Mouse (Mus musculus): ENCODE measurements around the gene Ubash3a.
"Not testable (repeated sequence)": the region's sequence is repeated elsewhere in the genome, so short reads cannot be mapped to it uniquely, and the experiment has no call there.

Ubash3a gene

DNA sequence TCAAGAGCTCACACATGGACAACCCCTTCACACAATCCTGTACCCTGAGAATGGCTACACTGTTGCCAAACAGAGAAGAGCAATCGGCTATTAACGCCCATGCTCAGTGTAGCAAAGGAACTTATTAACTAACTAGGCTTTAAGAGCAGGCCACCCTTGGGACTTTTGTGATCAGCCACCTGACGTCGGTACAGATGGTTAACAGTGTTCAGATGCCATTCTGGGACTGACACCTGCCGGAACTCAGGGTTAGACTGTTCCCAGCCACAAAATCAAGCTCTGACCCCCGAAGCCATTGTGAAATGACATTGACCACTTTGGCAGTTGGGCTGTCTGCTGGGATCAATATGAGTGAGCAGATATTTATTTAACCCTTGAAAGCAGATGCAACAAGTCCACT lies 53.7 kb downstream of the Ubash3a start:
- DNase-seq (ENCODE audit: low read depth, low spot score) = no peak

GRCm38 (mm10) chr17:31262715-31263114 lies 55.0 kb downstream of the Ubash3a start:
- no peak for DNase-seq (ENCODE audit: low read depth, low spot score)

DNA sequence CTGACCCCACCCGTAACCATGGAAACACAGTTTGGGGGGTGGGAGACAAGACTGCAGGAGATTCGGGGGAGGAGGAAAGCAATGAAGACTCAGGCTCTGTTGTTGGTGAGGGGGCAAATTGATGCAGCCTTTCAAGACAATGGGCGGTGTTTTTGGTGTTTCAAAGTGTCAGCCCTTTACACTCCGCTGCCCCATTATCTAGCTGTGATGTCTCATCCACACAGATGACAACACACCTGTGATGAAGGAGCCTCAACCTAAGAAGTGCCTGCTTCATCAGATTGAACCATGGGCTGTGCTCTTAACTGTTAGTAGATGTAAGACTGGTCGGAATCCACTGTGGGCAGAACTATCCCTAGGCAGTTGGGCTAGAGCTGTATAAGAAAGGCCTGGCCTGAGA lies 56.1 kb downstream of the Ubash3a start:
- no peak for DNase-seq (ENCODE audit: low read depth, low spot score)

DNA sequence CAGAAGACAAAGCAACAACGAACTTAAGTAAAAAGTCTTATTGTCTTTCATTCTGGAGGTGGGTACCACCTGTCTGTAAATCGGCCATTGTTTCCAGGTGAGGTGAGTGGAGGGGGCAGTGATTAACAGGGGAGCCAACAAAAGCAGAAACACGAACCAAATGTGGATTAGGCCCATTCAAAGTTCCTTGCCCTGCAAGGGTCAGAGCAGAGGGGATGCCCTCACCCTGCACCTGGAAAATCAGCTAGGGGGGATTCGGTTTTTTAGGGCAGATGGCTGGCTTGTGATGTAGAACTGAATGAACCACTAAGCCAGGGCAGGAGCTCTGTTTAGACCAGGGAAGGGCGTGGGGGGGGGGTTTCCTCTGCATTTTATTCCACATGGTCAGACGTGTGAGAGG lies 56.7 kb downstream of the Ubash3a start:
- DNase-seq (ENCODE audit: low read depth, low spot score) = no peak

DNA sequence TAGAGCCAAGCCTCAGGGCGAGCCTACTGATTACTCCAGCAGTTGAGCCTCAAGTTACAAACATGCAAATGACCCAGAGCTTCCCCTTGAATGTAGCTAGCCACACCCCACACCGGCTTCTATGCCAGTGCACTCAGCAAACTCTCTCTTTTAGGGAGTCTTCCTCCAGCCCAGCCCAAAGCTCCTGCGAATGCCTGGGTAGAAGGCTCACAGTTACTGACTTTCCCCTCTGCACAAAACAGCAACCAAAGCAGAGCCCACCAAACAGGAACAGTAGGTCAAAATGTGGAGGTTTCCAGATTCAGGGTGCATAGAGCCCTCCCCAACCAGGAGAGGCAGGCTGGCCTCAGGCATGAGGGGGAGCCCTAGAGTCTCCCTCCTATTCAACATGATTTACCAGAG lies 57.5 kb downstream of the Ubash3a start:
- DNase-seq (ENCODE audit: low read depth, low spot score) = no peak

GRCm38 (mm10) chr17:31265831-31266230 lies 58.2 kb downstream of the Ubash3a start:
- DNase-seq (ENCODE audit: low read depth, low spot score) = no peak

- DNase-seq (ENCODE audit: low read depth, low spot score) = no peak
Observed at GRCm38 (mm10) chr17:31266321-31266950, 58.8 kb downstream of the Ubash3a start.

DNA sequence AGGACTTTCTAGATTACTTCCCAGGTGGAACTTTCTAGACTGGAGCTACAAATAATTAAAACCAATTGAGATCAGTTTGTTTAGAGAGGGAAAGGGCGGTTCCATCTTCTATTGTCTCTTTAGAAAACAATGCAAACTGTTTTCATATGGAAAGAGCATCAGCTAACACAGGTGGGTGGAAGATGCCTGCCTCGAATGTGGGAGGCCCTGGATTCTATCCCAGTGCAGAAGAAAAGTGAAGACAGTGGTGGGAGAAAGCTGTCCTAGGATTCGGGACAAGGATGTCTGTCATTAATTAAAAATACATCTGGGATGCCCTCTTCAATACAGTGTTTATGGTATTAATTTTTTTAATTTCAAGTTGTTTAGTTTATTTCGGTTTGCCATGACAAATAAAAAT lies 59.5 kb downstream of the Ubash3a start:
- DNase-seq (ENCODE audit: low read depth, low spot score) = no peak

DNA sequence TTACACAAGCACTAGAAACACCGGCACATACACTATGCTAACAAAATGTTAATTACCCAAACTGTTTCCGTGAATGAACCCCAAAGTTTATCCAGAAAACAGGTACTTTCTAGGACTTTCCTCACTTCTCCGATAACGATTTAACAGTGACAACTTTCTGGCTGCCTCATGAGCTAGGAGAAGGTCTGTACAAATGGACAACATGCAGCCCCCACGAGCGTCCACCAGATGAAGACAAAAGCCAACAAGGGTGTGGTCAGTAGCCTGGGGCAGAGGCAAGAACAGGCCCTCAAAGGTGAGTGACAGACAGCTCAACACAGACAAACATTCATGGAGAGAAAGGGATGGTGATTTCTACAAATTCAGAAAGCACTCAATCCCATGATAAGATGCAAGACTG lies 59.9 kb downstream of the Ubash3a start:
- no peak for DNase-seq (ENCODE audit: low read depth, low spot score)

DNA sequence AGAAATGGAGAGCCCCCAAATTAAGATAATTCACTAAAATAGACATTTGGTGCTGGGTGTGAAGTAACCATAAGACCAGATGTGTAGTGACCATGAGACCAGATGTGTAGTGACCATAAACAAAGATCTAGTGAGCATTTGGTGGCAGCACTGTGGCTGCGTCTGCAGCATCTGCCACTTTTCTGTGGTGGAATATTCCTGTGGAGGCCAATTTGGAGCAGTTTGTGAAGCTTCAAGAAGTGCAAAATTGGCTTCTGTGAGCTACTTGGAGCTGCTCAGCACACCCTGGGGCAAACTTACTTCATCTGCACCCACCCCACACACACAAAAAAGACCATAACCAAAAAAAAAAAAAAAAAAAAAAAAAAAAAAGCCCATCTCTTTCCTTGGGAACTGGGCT lies 60.3 kb downstream of the Ubash3a start:
- DNase-seq (ENCODE audit: low read depth, low spot score) = no peak

DNA sequence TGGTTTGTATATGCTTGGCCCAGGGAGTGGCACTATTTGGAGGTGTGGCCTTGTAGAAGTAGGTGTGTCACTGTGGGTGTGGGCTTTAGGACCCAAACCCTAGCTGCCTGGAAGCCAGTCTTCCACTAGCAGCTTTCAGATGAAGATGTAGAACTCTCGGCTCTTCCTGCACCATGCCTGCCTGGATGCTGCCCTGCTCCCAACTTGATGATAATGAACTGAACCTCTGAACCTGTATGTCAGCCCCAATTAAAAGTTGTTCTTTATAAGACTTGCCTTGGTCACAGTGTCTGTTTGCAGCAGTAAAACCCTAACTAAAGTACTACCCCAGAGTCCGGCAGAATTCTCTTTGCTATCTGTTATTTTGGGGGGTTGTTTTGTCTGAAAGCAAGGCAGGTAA lies 62.1 kb downstream of the Ubash3a start:
- no peak for DNase-seq (ENCODE audit: low read depth, low spot score)

GRCm38 (mm10) chr17:31270246-31270645 lies 62.6 kb downstream of the Ubash3a start:
- no peak for DNase-seq (ENCODE audit: low read depth, low spot score)

DNA sequence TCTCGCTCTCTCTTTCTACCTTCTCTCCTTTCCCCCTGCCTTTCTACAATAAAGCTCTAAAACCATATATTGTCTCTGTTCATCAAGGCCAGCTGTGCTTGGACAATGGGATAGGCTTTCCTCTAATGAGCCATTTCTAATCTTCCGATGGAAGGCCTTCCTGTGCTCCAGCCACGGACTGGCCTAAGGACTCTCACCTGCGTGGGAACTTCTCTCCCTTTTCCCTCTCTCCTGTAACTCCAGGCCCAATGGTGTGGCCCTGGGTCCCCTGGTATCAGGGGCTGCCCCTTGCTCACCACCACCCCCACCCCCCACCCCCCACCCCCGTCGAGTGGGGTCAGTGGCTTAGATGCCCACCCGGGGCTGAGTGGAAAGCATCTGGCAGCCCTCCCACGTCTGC lies 63.1 kb downstream of the Ubash3a start:
- DNase-seq (ENCODE audit: low read depth, low spot score) = not testable (repeated sequence)

DNA sequence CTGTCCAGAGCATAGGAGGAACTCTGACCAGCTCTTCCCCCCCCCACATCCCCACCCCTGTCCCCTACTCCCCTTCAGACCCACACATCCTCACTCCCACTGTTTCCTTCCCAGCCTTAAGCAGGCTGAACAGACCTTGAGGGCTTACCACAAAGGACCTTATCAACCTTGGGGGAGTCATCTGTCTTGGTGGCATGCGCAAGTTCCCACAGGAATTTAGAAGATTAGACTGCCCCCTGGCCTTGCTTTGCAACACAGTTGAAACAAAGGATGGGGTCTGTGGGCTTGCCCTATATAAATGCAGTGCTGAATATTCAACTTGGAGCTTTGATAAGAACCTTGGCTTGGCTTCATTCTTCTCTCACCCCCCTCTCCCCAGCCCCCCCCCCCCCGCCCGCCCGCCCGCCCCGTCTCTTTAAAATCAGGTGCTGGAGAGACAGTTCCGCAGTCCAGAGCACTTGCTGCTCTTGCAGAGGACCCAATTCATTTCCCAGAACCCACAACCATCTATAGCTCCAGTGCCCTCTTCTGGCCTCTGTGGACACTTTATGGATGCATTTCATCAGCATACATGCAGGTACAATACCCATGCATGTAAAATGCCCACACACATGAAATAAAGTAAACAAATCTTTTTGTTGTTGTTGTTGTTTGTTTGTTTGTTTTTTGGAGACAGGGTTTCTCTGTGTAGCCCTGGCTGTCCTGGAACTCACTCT lies 63.6 kb downstream of the Ubash3a start:
- DNase-seq (ENCODE audit: low read depth, low spot score) = no peak

DNA sequence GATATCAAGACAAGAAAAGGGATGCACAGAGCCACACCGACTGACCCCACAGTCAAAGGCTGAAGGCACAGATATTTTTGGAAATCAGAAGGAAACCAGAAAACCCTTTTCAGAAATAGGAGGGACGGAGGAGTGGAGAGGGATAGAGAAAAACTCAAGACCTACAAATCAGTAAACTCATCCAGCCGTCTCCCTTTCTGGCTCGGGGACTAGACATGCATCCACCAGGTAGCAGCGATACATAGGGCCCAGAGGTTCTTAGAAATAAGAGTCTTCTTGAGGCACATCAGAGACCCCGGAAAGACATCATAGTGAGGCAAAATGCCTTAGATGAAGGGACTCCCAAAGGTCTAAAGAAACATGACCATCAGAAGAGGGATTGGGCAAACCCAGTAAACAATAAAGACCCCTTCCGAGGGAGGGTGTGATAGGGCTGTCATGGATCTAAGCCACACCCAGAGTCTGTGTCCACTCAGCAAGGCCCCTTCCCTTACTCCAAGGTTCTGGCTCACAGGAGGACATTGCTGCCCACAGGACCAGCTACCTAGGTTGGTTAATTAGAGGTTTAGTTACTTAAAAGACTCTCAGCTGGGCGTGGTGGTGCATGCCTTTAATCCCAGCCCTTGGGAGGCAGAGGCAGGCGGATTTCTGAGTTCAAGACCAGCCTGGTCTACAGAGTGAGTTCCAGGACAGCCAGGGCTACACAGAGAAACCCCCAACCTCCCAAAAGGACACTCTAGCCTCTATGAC lies 64.9 kb downstream of the Ubash3a start:
- DNase-seq (ENCODE audit: low read depth, low spot score) = no peak

DNA sequence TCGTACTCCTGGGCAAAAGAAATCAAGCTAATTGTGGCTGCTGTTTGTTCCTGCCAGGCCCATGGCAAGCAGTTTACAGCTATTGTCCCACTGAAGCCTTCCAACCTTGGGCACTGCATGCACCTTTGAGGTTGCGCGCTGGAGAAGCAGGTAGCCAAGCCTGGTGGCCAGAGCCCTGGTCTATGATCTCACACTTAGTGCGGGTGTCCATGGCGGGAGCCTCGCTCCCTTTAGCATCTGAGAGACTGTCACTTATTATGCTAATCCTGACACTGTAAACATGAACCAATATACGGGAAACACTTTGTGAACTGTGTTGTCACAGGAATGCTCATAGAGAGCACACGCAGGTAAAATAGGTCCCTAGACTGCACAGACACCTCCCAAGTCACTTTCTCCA lies 66.0 kb downstream of the Ubash3a start:
- no peak for DNase-seq (ENCODE audit: low read depth, low spot score)

DNA sequence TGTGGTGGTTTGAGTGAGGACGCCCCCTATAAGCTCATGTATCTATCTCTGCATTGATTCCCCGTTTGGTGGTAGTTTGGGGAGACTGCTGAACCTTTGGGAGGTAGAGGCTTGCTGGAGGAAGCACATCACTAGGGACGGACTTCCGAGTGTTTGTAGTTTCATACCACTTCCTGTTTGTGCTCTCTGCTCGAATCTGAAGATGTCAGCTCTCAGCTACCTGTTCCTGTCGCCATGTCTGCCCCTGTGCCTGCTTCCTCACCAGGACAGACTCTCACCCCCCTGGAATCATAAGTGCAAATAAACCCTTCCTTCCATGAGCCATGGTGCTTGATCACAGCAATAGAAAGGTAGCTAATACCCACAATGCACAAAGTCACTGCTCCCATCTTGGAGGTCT lies 67.5 kb downstream of the Ubash3a start:
- no peak for DNase-seq (ENCODE audit: low read depth, low spot score)

GRCm38 (mm10) chr17:31276207-31276921 lies 68.7 kb downstream of the Ubash3a start:
- no peak for DNase-seq (ENCODE audit: low read depth, low spot score)

DNA sequence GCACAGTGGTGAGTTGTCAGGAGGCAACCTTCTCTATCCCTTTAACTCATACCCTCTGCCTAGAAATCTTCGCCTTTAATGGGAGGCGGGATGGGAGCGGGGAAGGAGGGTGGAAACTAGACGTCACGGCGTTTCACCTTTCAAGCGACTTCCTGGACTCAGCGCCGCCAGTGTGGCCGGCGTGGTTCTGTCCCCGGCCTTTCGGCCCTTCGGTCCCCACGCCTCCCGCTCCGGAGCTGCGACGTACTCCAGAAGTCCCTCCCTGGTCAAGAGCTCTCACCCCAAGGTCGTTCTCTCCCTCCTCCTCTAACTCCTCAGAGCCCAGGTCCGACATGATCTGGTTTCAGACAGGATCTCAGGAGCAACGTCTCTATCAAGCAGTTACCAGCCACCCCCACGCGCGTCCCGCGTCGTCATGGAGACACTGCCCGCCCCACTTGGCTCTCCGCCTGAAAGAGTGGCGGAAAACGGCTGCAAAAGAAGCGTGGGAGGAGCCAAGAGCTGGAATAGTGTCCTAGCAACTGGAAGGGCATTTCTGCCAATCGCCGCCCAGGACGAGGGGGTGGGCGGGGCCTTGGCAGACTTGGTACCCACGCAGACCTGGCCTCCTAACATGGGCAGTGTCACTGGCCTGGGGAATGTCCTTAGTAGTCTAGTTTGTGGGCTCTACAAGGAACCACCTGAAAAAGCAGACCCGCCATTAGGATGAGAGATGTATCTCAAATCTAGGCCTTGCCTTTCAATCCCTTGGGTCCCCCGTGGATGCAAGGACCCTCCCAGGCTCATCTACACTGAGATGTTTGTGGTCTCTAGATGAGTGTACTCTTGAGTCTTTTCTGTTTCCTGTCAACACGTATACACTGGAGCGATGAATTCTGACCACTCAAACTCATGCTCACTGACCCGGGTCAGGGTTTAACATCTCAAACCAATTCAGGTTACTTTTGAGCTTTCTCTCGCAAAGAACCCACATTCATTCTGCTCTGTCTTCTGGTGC lies 69.5 kb downstream of the Ubash3a start, which contains the start of gene Rsph1:
Gene Rsph1, minus strand, starts transcription at position 462 of the 997 bp plus-strand sequence.
- peak; percentile 91 for DNase-seq (ENCODE audit: low read depth, low spot score)

DNA sequence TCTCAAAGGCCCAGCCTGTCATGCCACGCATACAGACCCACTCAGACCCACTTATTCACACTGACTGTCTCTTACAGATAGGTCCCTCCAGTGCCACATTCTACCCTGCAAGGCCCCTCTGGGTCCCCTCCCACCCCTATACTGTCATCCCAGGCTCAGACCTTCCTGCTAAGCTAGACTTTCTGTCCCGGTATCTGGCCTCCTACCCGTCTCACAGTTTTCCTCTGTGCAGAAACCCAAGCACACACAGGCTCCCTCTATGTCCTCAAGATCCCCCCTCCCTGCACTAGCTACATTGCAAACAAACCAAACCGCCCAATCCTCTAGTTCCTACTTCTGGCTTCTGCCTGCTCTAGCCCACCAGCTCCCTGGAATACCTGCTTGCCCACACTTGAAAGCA lies 70.3 kb downstream of the Ubash3a start:
- DNase-seq (ENCODE audit: low read depth, low spot score) = no peak

GRCm38 (mm10) chr17:31279541-31279940 lies 71.9 kb downstream of the Ubash3a start:
- no peak for DNase-seq (ENCODE audit: low read depth, low spot score)

Data from mesoderm, embryonic 11.5 days (tissue).